Mouse (Mus musculus) liver, embryonic 14.5 days (tissue): ENCODE measurements around the gene Gm5141. TPM values are rescaled to one million over a fixed set of nuclear protein-coding genes. Genes with fewer than 3 reads are reported as not detected.
"Not testable (repeated sequence)": the region's sequence is repeated elsewhere in the genome, so short reads cannot be mapped to it uniquely, and the experiment has no call there.

Experiments
- ATAC-seq: fragments of 200-750 bp; cut with Nextera tagmentation; 2 replicates; pipeline ENCODE4 v1.8.0; 2017; ENCODE audit warnings: moderate number of reproducible peaks, mild to moderate bottlenecking, moderate library complexity; ENCODE audit not compliant: insufficient read depth
- DNase-seq, 3 experiments: peaks; one replicate each; pipeline ENCODE4 v3.0.0-alpha.2; 2012 to 2013; ENCODE audit warnings: low read depth in 3 of 3, low spot score in 3 of 3
- H3K27ac ChIP-seq: fragments of 300-500 bp; sonication (generic); 2 replicates; pipeline ENCODE4 v1.5.1; 2014; ENCODE audit warnings: moderate library complexity, mild to moderate bottlenecking, control low read depth, inconsistent platforms
- H3K27me3 ChIP-seq: fragments of 300-500 bp; sonication (generic); 2 replicates; pipeline ENCODE4 v1.6.1; 2014; ENCODE audit warnings: mild to moderate bottlenecking, low read length, moderate library complexity; ENCODE audit not compliant: control insufficient read depth, insufficient read depth
- H3K36me3 ChIP-seq: fragments of 300-500 bp; sonication (generic); replicated peaks from 2 replicates; pipeline ENCODE4 v1.6.1; 2014; ENCODE audit warnings: low read depth; ENCODE audit not compliant: control insufficient read depth, insufficient read depth
- H3K4me1 ChIP-seq, 2 experiments: fragments of 200-500 bp in 1 of 2; fragments of 300-500 bp in 1 of 2; sonication (generic) in 1 of 2; replicated peaks; 2 replicates each; pipeline ENCODE4 v1.6.1; 2012 to 2014; ENCODE audit warnings: antibody characterized with exemption in 1 of 2, inconsistent platforms in 1 of 2, low read length in 1 of 2; ENCODE audit not compliant: control insufficient read depth in 2 of 2, insufficient read depth in 2 of 2
- H3K4me2 ChIP-seq: fragments of 300-500 bp; sonication (generic); 2 replicates; pipeline ENCODE4 v1.6.1; 2014; ENCODE audit warnings: low read depth, mild to moderate bottlenecking, control low read depth, moderate library complexity
- H3K4me3 ChIP-seq, 2 experiments: fragments of 200-500 bp in 1 of 2; fragments of 300-500 bp in 1 of 2; sonication (generic) in 1 of 2; 2 replicates each; pipeline ENCODE4 v1.5.1; 2012 to 2014; ENCODE audit warnings: low read depth in 2 of 2, low read length in 2 of 2, mild to moderate bottlenecking in 2 of 2, control low read depth in 1 of 2, inconsistent platforms in 1 of 2, moderate library complexity in 1 of 2; ENCODE audit not compliant: insufficient read depth in 1 of 2
- H3K9ac ChIP-seq: fragments of 300-500 bp; sonication (generic); replicated peaks from 2 replicates; pipeline ENCODE4 v1.6.1; 2014; ENCODE audit warnings: mild to moderate bottlenecking, control low read depth, moderate library complexity
- H3K9me3 ChIP-seq: fragments of 300-500 bp; sonication (generic); 2 replicates; pipeline ENCODE4 v1.6.1; 2016; ENCODE audit warnings: low read length, mixed read lengths; ENCODE audit not compliant: control insufficient read depth
- CTCF ChIP-seq: IDR thresholded peaks from 2 replicates; pipeline ENCODE4 v1.5.1; 2016; ENCODE audit warnings: antibody characterized with exemption, low read depth, control low read depth
- EP300 ChIP-seq: IDR thresholded peaks from 2 replicates; pipeline ENCODE4 v1.6.1; 2016; ENCODE audit warnings: antibody characterized with exemption, low read depth
- WGBS: fragments of 180-500 bp; shearing (Covaris S2); extraction: QIAGEN DNeasy Blood & Tissue Kit; methylation state at CpG from one replicate; pipeline ENCODE4 v1.1.7; 2014; ENCODE audit not compliant: insufficient replicate concordance; 5-methylcytosine and 5-hydroxymethylcytosine counted together
- polyA plus RNA-seq, 2 experiments: library from polyadenylated mRNA; depleted of rRNA in 1 of 2; stranded (reverse) in 1 of 2; unstranded in 1 of 2; fragments of >200 nt; fragmentation: Nextera tagmentation in 1 of 2; extraction: Ambion mirVana in 1 of 2; gene quantifications; 2 replicates each; pipeline versions ENCODE4 v1.2.1 to v1.2.3; 2012 to 2014

Gene Gm5141
- polyA plus RNA-seq (2012; rRNA removed) = 0.15 and 0.45 TPM in 2 replicates
- 1.4 and 2.1 TPM in 2 replicates for polyA plus RNA-seq (2014; fragmentation: Nextera tagmentation; extraction: Ambion mirVana)

GRCm38 (mm10) chr13:62785199-62786134, at the start of gene Gm5141:
TSS of gene Gm5141 (minus strand) at chr13:62785808.
- 5% methylated on average over 19 of the region's 23 CpGs for WGBS
- not testable (repeated sequence) for H3K9me3 ChIP-seq, H3K36me3 ChIP-seq, H3K4me1 ChIP-seq, H3K27me3 ChIP-seq, H3K27ac ChIP-seq
- peak within 1 kb of the TSS; percentile 60 for H3K4me2 ChIP-seq
- H3K9ac ChIP-seq = peak within 1 kb of the TSS; percentile 28; the same call in 1 of the 2 replicates
- DNase-seq (peak in 1 of 3 experiments; percentile 19), ATAC-seq (peak; percentile 100)
- peak within 1 kb of the TSS; percentile 57 to 76 for H3K4me3 ChIP-seq

- no peak for ATAC-seq
Measured at GRCm38 (mm10) chr13:62833341-62833740, 47.7 kb upstream of the Gm5141 start.

GRCm38 (mm10) chr13:62832239-62832638, 46.6 kb upstream of the Gm5141 start:
- Histone ChIP-seq H3K9me3 (no peaks in the 10 kb centered on the region), H3K4me3 (no peak overlapping the region), H3K4me2 (no peak overlapping the region), H3K27ac (no peak overlapping the region), H3K4me1 (no peaks in the 10 kb centered on the region), H3K27me3 (no peaks in the 10 kb centered on the region), H3K36me3 (no peaks in the 10 kb centered on the region), H3K9ac (no peak overlapping the region)
- ATAC-seq = no peak
- 49% methylated on average over 2 of the region's 2 CpGs for WGBS
- DNase-seq = no peak
- TF ChIP-seq CTCF (no peak), EP300 (no peak)

More at GRCm38 (mm10) chr13:62833341-62833740, 47.7 kb upstream of the Gm5141 start:
- TF ChIP-seq CTCF (no peak), EP300 (no peak)
- no peaks in the 10 kb centered on the region for H3K4me1 ChIP-seq
- no peak for DNase-seq
- no peak overlapping the region for H3K4me2 ChIP-seq
- H3K36me3 ChIP-seq = no peaks in the 10 kb centered on the region
- H3K4me3 ChIP-seq = no peak overlapping the region
- H3K9me3 ChIP-seq = no peaks in the 10 kb centered on the region
- 42% methylated on average over 4 of the region's 4 CpGs for WGBS
- H3K9ac ChIP-seq = no peak overlapping the region
- H3K27me3 ChIP-seq = no peaks in the 10 kb centered on the region
- H3K27ac ChIP-seq = no peak overlapping the region

- not testable (repeated sequence) for H3K27ac ChIP-seq, H3K9ac ChIP-seq, DNase-seq, ATAC-seq, H3K4me1 ChIP-seq, H3K27me3 ChIP-seq, H3K4me3 ChIP-seq, H3K9me3 ChIP-seq, H3K4me2 ChIP-seq, H3K36me3 ChIP-seq
- WGBS = 73% methylated on average over 3 of the region's 3 CpGs
Measured at GRCm38 (mm10) chr13:62815705-62816104, 30.1 kb upstream of the Gm5141 start.

GRCm38 (mm10) chr13:62812713-62813112, 27.1 kb upstream of the Gm5141 start:
- Histone ChIP-seq H3K9ac (no peak overlapping the region), H3K9me3 (no peaks in the 10 kb centered on the region)
- ATAC-seq = no peak

GRCm38 (mm10) chr13:62807981-62808380, 22.4 kb upstream of the Gm5141 start:
- not testable (repeated sequence) for H3K9ac ChIP-seq

More at GRCm38 (mm10) chr13:62812713-62813112, 27.1 kb upstream of the Gm5141 start:
- TF ChIP-seq CTCF = no peak
- no peak for TF ChIP-seq EP300
- Histone ChIP-seq H3K4me2 (peak overlapping the region; percentile 46), H3K4me1 (no peaks in the 10 kb centered on the region), H3K4me3 (peak overlapping the region in 1 of 2 experiments; percentile 31; a peak in 1 of 4 replicates), H3K27ac (no peak overlapping the region), H3K36me3 (no peaks in the 10 kb centered on the region), H3K27me3 (no peaks in the 10 kb centered on the region)
- no peak for DNase-seq
- 8% methylated on average over 26 of the region's 32 CpGs for WGBS

GRCm38 (mm10) chr13:62786135-62786493, 506 bp upstream of the Gm5141 start:
- not testable (repeated sequence) for H3K27me3 ChIP-seq, H3K27ac ChIP-seq, H3K4me1 ChIP-seq, DNase-seq, H3K9ac ChIP-seq, H3K9me3 ChIP-seq, H3K36me3 ChIP-seq, ATAC-seq
- Histone ChIP-seq H3K4me2 (peak overlapping the region; percentile 60), H3K4me3 (peak overlapping the region; percentile 57 to 76; a peak in 3 of 4 replicates)
- 34% methylated on average over 2 of the region's 2 CpGs for WGBS

More at GRCm38 (mm10) chr13:62807981-62808380, 22.4 kb upstream of the Gm5141 start:
- H3K36me3 ChIP-seq, H3K27me3 ChIP-seq, H3K4me1 ChIP-seq, H3K27ac ChIP-seq, DNase-seq, H3K4me2 ChIP-seq, ATAC-seq, H3K9me3 ChIP-seq, H3K4me3 ChIP-seq: not testable (repeated sequence)
- WGBS = 65% methylated on average over 6 of the region's 6 CpGs
